Mouse (Mus musculus): ENCODE measurements around the gene Grin2c.

GRCm38 (mm10) chr11:115202756-115203155, 64.3 kb downstream of the Grin2c start:
- TF ChIP-seq GATA1 (IDR thresholded peaks at IDR 0.05; ENCODE audit: low read length) (no peak), TAL1 (IDR thresholded peaks at IDR 0.05; ENCODE audit: low read length) (no peak)

Measured in erythroblast, embryonic 14.5 days (primary cell).